Mouse (Mus musculus) forebrain, embryonic 13.5 days (tissue): ENCODE results near the gene Tnrc6a. TPM values are rescaled to one million over a fixed set of nuclear protein-coding genes. Genes with fewer than 3 reads are reported as not detected.

ENCODE experiments used
- ATAC-seq: fragments of 200-750 bp; cut with Nextera tagmentation; 2 replicates; pipeline ENCODE4 v1.8.0; 2017
- H3K27ac ChIP-seq: fragments of 300-500 bp; sonication (generic); 2 replicates; pipeline ENCODE4 v1.5.1; 2015; ENCODE audit warnings: inconsistent platforms, mild to moderate bottlenecking, moderate library complexity
- H3K27me3 ChIP-seq: fragments of 300-500 bp; sonication (generic); 2 replicates; pipeline ENCODE4 v1.6.1; 2015; ENCODE audit warnings: mild to moderate bottlenecking, inconsistent platforms
- H3K36me3 ChIP-seq: fragments of 300-500 bp; sonication (generic); 2 replicates; pipeline ENCODE4 v1.6.1; 2015; ENCODE audit warnings: mild to moderate bottlenecking, inconsistent platforms; ENCODE audit not compliant: poor library complexity, severe bottlenecking
- H3K4me1 ChIP-seq: fragments of 300-500 bp; sonication (generic); 2 replicates; pipeline ENCODE4 v1.6.1; 2015; ENCODE audit warnings: inconsistent platforms
- H3K4me2 ChIP-seq: fragments of 300-500 bp; sonication (generic); 2 replicates; pipeline ENCODE4 v1.6.1; 2015; ENCODE audit warnings: inconsistent platforms, mild to moderate bottlenecking, moderate library complexity
- H3K4me3 ChIP-seq: fragments of 300-500 bp; sonication (generic); 2 replicates; pipeline ENCODE4 v1.5.1; 2015; ENCODE audit warnings: mild to moderate bottlenecking, inconsistent platforms
- H3K9ac ChIP-seq: fragments of 300-500 bp; sonication (generic); 2 replicates; pipeline ENCODE4 v1.6.1; 2015; ENCODE audit warnings: mild to moderate bottlenecking, inconsistent platforms
- H3K9me3 ChIP-seq: fragments of 300-500 bp; sonication (generic); replicated peaks from 2 replicates; pipeline ENCODE4 v1.6.1; 2016; ENCODE audit warnings: inconsistent platforms
- WGBS: fragments of 180-500 bp; shearing (Covaris S2); methylation state at CpG from one replicate; pipeline ENCODE4 v1.1.7; 2015; 5-methylcytosine and 5-hydroxymethylcytosine counted together
- polyA plus RNA-seq: library from polyadenylated mRNA; unstranded; fragments of >200 nt; fragmentation: Nextera tagmentation; extraction: Ambion mirVana; gene quantifications from 2 replicates; pipeline ENCODE4 v1.2.1, GENCODE M21; 2015

The Tnrc6a gene
- polyA plus RNA-seq, 1 experiment from 2014 or later = 62.0 TPM

GRCm38 (mm10) chr7:123106326-123106725 is 17.4 kb upstream of the Tnrc6a start:
- no peak for ATAC-seq
- Histone ChIP-seq H3K4me1 (peaks cover 12% of the 10 kb centered on the region; the same call in 1 of the 2 replicates), H3K4me2 (no peak overlapping the region), H3K27ac (no peak overlapping the region), H3K9ac (no peak overlapping the region), H3K9me3 (no peaks in the 10 kb centered on the region), H3K36me3 (no peaks in the 10 kb centered on the region), H3K27me3 (no peaks in the 10 kb centered on the region), H3K4me3 (no peak overlapping the region)
- 89% methylated on average over 2 of the region's 2 CpGs for WGBS

GRCm38 (mm10) chr7:123108058-123109055 is 15.3 kb upstream of the Tnrc6a start:
- Histone ChIP-seq H3K9ac (no peak overlapping the region), H3K4me1 (peaks cover 12% of the 10 kb centered on the region; the same call in 1 of the 2 replicates), H3K4me2 (no peak overlapping the region), H3K4me3 (no peak overlapping the region), H3K27ac (no peak overlapping the region), H3K36me3 (no peaks in the 10 kb centered on the region), H3K27me3 (no peaks in the 10 kb centered on the region), H3K9me3 (no peaks in the 10 kb centered on the region)
- ATAC-seq = no peak
- 56% methylated on average over 13 of the region's 13 CpGs for WGBS

GRCm38 (mm10) chr7:123109361-123110000 is 14.2 kb upstream of the Tnrc6a start:
- ATAC-seq = no peak

GRCm38 (mm10) chr7:123110135-123110534 is 13.6 kb upstream of the Tnrc6a start:
- Histone ChIP-seq H3K9ac (no peak overlapping the region), H3K4me3 (no peak overlapping the region), H3K4me1 (peaks cover 8% of the 10 kb centered on the region; the same call in 1 of the 2 replicates), H3K36me3 (no peaks in the 10 kb centered on the region), H3K9me3 (no peaks in the 10 kb centered on the region), H3K4me2 (no peak overlapping the region), H3K27me3 (no peaks in the 10 kb centered on the region), H3K27ac (no peak overlapping the region)
- ATAC-seq = no peak
- 75% methylated on average over 3 of the region's 3 CpGs for WGBS

More at GRCm38 (mm10) chr7:123109361-123110000, 14.2 kb upstream of the Tnrc6a start:
- Histone ChIP-seq H3K27me3 (no peaks in the 10 kb centered on the region), H3K9ac (no peak overlapping the region), H3K4me3 (no peak overlapping the region), H3K27ac (no peak overlapping the region), H3K4me2 (no peak overlapping the region), H3K9me3 (no peaks in the 10 kb centered on the region), H3K36me3 (no peaks in the 10 kb centered on the region), H3K4me1 (peaks cover 12% of the 10 kb centered on the region; the same call in 1 of the 2 replicates)
- whole genome bisulfite sequencing = 88% methylated on average over 7 of the region's 7 CpGs

- H3K27ac ChIP-seq = no peak overlapping the region
- H3K27me3 ChIP-seq = no peaks in the 10 kb centered on the region
- H3K36me3 ChIP-seq = no peaks in the 10 kb centered on the region
- ATAC-seq = no peak
- no peak overlapping the region for H3K4me2 ChIP-seq
- WGBS = 93% methylated on average over 6 of the region's 6 CpGs
- H3K4me3 ChIP-seq = no peak overlapping the region
- no peaks in the 10 kb centered on the region for H3K9me3 ChIP-seq
- 0 out of 2 replicates have a peak, but pooled peaks cover 2% of the 10 kb centered on the region for H3K4me1 ChIP-seq
- H3K9ac ChIP-seq = no peak overlapping the region
Observed at GRCm38 (mm10) chr7:123113590-123113989, 10.1 kb upstream of the Tnrc6a start.

- Histone ChIP-seq H3K27me3 (peaks cover 3% of the 10 kb centered on the region; the same call in 1 of the 2 replicates), H3K4me1 (no peaks in the 10 kb centered on the region), H3K9ac (no peak overlapping the region), H3K4me2 (no peak overlapping the region), H3K27ac (no peak overlapping the region), H3K4me3 (no peak overlapping the region), H3K9me3 (no peaks in the 10 kb centered on the region), H3K36me3 (no peaks in the 10 kb centered on the region)
- no peak for ATAC-seq
- 88% methylated on average over 12 of the region's 12 CpGs for WGBS
Observed at GRCm38 (mm10) chr7:123116799-123117198, 6.9 kb upstream of the Tnrc6a start.

- no peak for ATAC-seq
- Histone ChIP-seq H3K4me1 (no peaks in the 10 kb centered on the region), H3K4me3 (no peak overlapping the region), H3K9ac (no peak overlapping the region), H3K9me3 (no peaks in the 10 kb centered on the region), H3K36me3 (no peaks in the 10 kb centered on the region), H3K27me3 (peaks cover 3% of the 10 kb centered on the region; the same call in 1 of the 2 replicates), H3K27ac (no peak overlapping the region), H3K4me2 (no peak overlapping the region)
- 87% methylated on average over 4 of the region's 4 CpGs for WGBS
Observed at GRCm38 (mm10) chr7:123117209-123117608, 6.5 kb upstream of the Tnrc6a start.

GRCm38 (mm10) chr7:123120516-123120915 is 3.2 kb upstream of the Tnrc6a start:
- no peaks in the 10 kb centered on the region for H3K9me3 ChIP-seq
- peaks cover 11% of the 10 kb centered on the region for H3K4me1 ChIP-seq
- peaks cover 3% of the 10 kb centered on the region; the same call in 1 of the 2 replicates for H3K27me3 ChIP-seq
- H3K4me2 ChIP-seq = no peak overlapping the region
- H3K4me3 ChIP-seq = no peak overlapping the region
- H3K36me3 ChIP-seq = no peaks in the 10 kb centered on the region
- WGBS = 87% methylated on average over 7 of the region's 7 CpGs
- ATAC-seq = no peak
- H3K27ac ChIP-seq = no peak overlapping the region
- no peak overlapping the region for H3K9ac ChIP-seq

- Histone ChIP-seq H3K27ac (peak overlapping the region; percentile 98), H3K4me1 (peaks cover 33% of the 10 kb centered on the region), H3K9ac (peak overlapping the region; percentile 96), H3K4me2 (peak overlapping the region; percentile 64), H3K36me3 (peaks cover 10% of the 10 kb centered on the region), H3K4me3 (peak overlapping the region; percentile 96), H3K9me3 (no peaks in the 10 kb centered on the region), H3K27me3 (peaks cover 3% of the 10 kb centered on the region; the same call in 1 of the 2 replicates)
- WGBS = under 1% methylated on average over 32 of the region's 45 CpGs
- peak; percentile 82 for ATAC-seq
Observed at GRCm38 (mm10) chr7:123124299-123124716, 623 bp downstream of the Tnrc6a start.

GRCm38 (mm10) chr7:123124735-123125181 is 1.1 kb downstream of the Tnrc6a start:
- peak; percentile 65 for ATAC-seq
- H3K27me3 ChIP-seq = peaks cover 3% of the 10 kb centered on the region; the same call in 1 of the 2 replicates
- no peaks in the 10 kb centered on the region for H3K9me3 ChIP-seq
- H3K4me2 ChIP-seq = peak overlapping the region; percentile 64
- H3K36me3 ChIP-seq = peaks cover 10% of the 10 kb centered on the region
- peak overlapping the region; percentile 96 for H3K9ac ChIP-seq
- H3K27ac ChIP-seq = peak overlapping the region; percentile 98
- WGBS = 1% methylated on average over 16 of the region's 16 CpGs
- peak overlapping the region; percentile 96 for H3K4me3 ChIP-seq
- peaks cover 33% of the 10 kb centered on the region for H3K4me1 ChIP-seq

- Histone ChIP-seq H3K4me2 (no peak overlapping the region), H3K27me3 (peaks cover under 1% of the 10 kb centered on the region; the same call in 1 of the 2 replicates), H3K4me3 (no peak overlapping the region), H3K9ac (no peak overlapping the region), H3K4me1 (peaks cover 37% of the 10 kb centered on the region), H3K27ac (no peak overlapping the region), H3K9me3 (no peaks in the 10 kb centered on the region), H3K36me3 (peaks cover 10% of the 10 kb centered on the region)
- no peak for ATAC-seq
- WGBS = 58% methylated on average over 4 of the region's 4 CpGs
Observed at GRCm38 (mm10) chr7:123126056-123126455, 2.4 kb downstream of the Tnrc6a start.

- Histone ChIP-seq H3K9ac (no peak overlapping the region), H3K27me3 (no peaks in the 10 kb centered on the region), H3K27ac (no peak overlapping the region), H3K4me3 (no peak overlapping the region), H3K4me2 (no peak overlapping the region), H3K4me1 (peaks cover 47% of the 10 kb centered on the region), H3K36me3 (peaks cover 14% of the 10 kb centered on the region), H3K9me3 (no peaks in the 10 kb centered on the region)
- WGBS = 66% methylated on average over 1 of the region's 1 CpGs
- ATAC-seq = no peak
Observed at GRCm38 (mm10) chr7:123127301-123127700, 3.6 kb downstream of the Tnrc6a start.
